Mouse (Mus musculus) hindbrain, embryonic 16.5 days (tissue): ENCODE data around the gene Zfp59. TPM values are rescaled to one million over a fixed set of nuclear protein-coding genes. Genes with fewer than 3 reads are reported as not detected.
"Not testable (repeated sequence)": the region's sequence is repeated elsewhere in the genome, so short reads cannot be mapped to it uniquely, and the experiment has no call there.

Source experiments
- ATAC-seq: fragments of 200-750 bp; cut with Nextera tagmentation; 2 replicates; pipeline ENCODE4 v1.8.0; 2017; ENCODE audit warnings: moderate TSS enrichment, moderate library complexity
- H3K27ac ChIP-seq: fragments of 300-500 bp; sonication (generic); 2 replicates; pipeline ENCODE4 v1.5.1; 2014; ENCODE audit warnings: low read depth, mild to moderate bottlenecking, control low read depth, low read length, moderate library complexity
- H3K27me3 ChIP-seq: fragments of 300-500 bp; sonication (generic); replicated peaks from 2 replicates; pipeline ENCODE4 v1.6.1; 2014; ENCODE audit warnings: low read length; ENCODE audit not compliant: control insufficient read depth, insufficient read depth
- H3K36me3 ChIP-seq: fragments of 300-500 bp; sonication (generic); 2 replicates; pipeline ENCODE4 v1.6.1; 2014; ENCODE audit warnings: mild to moderate bottlenecking, low read length, moderate library complexity, mixed read lengths; ENCODE audit not compliant: control insufficient read depth, insufficient read depth
- H3K4me1 ChIP-seq: fragments of 300-500 bp; sonication (generic); 2 replicates; pipeline ENCODE4 v1.6.1; 2014; ENCODE audit warnings: low read depth, low read length; ENCODE audit not compliant: control insufficient read depth, insufficient read depth
- H3K4me2 ChIP-seq: fragments of 300-500 bp; sonication (generic); 2 replicates; pipeline ENCODE4 v1.6.1; 2014; ENCODE audit warnings: mild to moderate bottlenecking, low read length, control low read depth, moderate library complexity
- H3K4me3 ChIP-seq: fragments of 300-500 bp; sonication (generic); 2 replicates; pipeline ENCODE4 v1.5.1; 2014; ENCODE audit warnings: mild to moderate bottlenecking, low read length, control low read depth, moderate library complexity
- H3K9ac ChIP-seq: fragments of 300-500 bp; sonication (generic); 2 replicates; pipeline ENCODE4 v1.6.1; 2014; ENCODE audit warnings: low read depth, mild to moderate bottlenecking, control low read depth, low read length, moderate library complexity
- H3K9me3 ChIP-seq: fragments of 300-500 bp; sonication (generic); 2 replicates; pipeline ENCODE4 v1.6.1; 2014; ENCODE audit warnings: mild to moderate bottlenecking, low read length, moderate library complexity; ENCODE audit not compliant: control insufficient read depth
- WGBS: fragments of 180-500 bp; shearing (Covaris S2); extraction: QIAGEN DNeasy Blood & Tissue Kit; methylation state at CpG from one replicate; pipeline ENCODE4 v1.1.7; 2014; 5-methylcytosine and 5-hydroxymethylcytosine counted together
- polyA plus RNA-seq: library from polyadenylated mRNA; unstranded; fragments of >200 nt; fragmentation: Nextera tagmentation; extraction: Ambion mirVana; gene quantifications from 2 replicates; pipeline ENCODE4 v1.2.1, GENCODE M21; 2015

Zfp59 gene
- polyA plus RNA-seq, 1 experiment from 2014 or later, result 9.6 TPM

GRCm38 (mm10) chr7:27859301-27860251, 21.2 kb downstream of the Zfp59 start:
- peak overlapping the region; percentile 66 for H3K9ac ChIP-seq
- H3K36me3 ChIP-seq, result 0 out of 2 replicates have a peak, but pooled peaks cover 2% of the 10 kb centered on the region
- peaks cover 8% of the 10 kb centered on the region for H3K4me1 ChIP-seq
- H3K4me3 ChIP-seq, result peak overlapping the region; percentile 54
- 31% methylated on average over 10 of the region's 10 CpGs for WGBS
- peak overlapping the region; percentile 79 for H3K4me2 ChIP-seq
- H3K9me3 ChIP-seq, result no peaks in the 10 kb centered on the region
- H3K27ac ChIP-seq, result no peak overlapping the region
- peak; percentile 57 for ATAC-seq
- no peaks in the 10 kb centered on the region for H3K27me3 ChIP-seq

DNA sequence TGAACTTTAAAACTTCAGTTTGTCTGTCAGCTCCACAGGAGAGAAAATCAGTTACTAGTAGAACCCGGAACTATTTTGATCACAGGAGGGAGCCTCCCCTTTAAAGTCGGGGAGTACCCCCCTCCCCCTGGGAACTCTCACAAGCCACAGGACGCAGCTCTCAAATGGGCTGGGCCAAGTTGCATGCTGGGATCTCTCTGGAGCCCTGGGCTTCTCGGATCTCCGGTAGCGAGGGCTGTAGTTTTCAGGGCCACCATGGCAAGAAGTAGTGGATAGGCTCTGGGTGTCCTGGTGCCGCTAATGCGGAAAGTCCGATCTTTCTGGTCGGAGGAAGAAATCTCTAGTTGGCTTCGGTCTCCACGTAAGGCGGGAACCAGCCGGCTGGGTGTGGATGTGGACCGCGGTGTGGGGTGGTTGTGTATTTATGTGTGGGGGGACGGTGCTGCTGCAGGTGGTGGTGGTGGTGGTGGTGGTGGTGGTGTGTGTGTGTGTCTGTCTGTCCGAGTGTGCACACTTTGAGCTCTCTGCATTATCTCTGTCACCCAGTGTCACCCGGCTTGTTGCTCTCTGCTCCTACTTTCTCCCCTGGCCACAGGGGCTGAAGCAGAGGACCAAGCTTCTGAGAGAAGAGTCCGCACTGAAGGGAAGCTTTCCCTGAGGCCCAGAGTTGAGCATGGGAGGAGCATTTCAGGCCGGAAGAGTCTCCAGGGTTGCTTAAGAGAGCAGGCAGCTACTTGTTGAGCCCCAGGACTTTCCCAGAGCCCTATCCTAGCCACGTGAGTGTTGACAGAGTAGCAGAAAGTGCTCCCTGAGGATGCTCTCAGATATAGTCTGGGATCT, 22.2 kb downstream of the Zfp59 start:
- H3K27me3 ChIP-seq, result no peaks in the 10 kb centered on the region
- under 1% methylated on average over 22 of the region's 22 CpGs for WGBS
- H3K9me3 ChIP-seq, result no peaks in the 10 kb centered on the region
- peak overlapping the region; percentile 79 for H3K4me2 ChIP-seq
- ATAC-seq, result peak; percentile 90
- H3K4me3 ChIP-seq, result peak overlapping the region; percentile 54
- H3K27ac ChIP-seq, result peak overlapping the region; percentile 47; the same call in 1 of the 2 replicates
- peak overlapping the region; percentile 66 for H3K9ac ChIP-seq
- H3K4me1 ChIP-seq, result peaks cover 8% of the 10 kb centered on the region
- 0 out of 2 replicates have a peak, but pooled peaks cover 2% of the 10 kb centered on the region for H3K36me3 ChIP-seq

DNA sequence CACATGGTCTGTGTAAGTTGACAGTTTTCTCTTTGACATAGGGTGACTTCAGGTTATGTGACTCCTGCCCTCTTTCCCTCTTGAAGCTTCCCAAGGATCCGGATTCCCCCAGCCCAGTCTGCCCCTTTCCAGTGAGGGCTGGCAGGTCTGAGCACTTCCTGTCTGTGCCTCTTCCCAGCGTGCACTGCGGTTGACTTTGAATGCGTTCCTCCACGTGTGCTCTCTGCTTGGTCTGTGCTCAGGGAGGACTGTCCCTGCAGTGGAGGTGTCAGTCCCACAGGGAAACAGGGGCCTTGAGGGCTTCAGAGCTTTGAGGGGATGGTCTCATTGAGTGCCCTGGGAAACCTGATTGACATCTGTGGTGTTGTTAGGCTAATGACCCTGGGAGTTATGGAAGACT, 24.2 kb downstream of the Zfp59 start:
- 81% methylated on average over 5 of the region's 5 CpGs for WGBS
- H3K27ac ChIP-seq, H3K4me3 ChIP-seq, H3K9me3 ChIP-seq, H3K27me3 ChIP-seq, ATAC-seq, H3K4me1 ChIP-seq, H3K36me3 ChIP-seq, H3K4me2 ChIP-seq, H3K9ac ChIP-seq: not testable (repeated sequence)

DNA sequence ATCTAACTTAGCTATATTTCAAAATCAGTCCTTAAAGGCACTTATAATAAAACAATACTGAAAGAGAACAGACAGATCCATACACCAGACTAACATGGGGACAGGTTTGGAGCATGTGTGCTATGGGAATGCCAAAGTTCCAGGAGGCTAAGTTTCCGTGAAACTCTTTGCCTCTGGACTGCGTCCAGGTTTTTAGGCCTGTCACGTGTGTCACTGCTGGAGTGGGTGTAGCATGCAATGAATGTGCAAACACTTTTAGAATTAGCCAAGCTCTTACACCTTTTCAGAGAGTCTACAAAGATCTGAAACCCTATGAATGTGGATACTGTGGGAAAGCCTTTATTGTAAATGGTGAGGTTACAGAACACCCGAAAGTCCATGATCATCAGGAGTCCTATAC, 43.3 kb downstream of the Zfp59 start:
- 97% methylated on average over 4 of the region's 4 CpGs for WGBS
- Histone ChIP-seq H3K27ac (no peak overlapping the region), H3K4me1 (no peaks in the 10 kb centered on the region), H3K9ac (no peak overlapping the region), H3K9me3 (no peaks in the 10 kb centered on the region), H3K36me3 (peaks cover 14% of the 10 kb centered on the region), H3K27me3 (no peaks in the 10 kb centered on the region), H3K4me2 (no peak overlapping the region), H3K4me3 (no peak overlapping the region)
- no peak for ATAC-seq

- no peak overlapping the region for H3K27ac ChIP-seq
- H3K4me1 ChIP-seq, result no peaks in the 10 kb centered on the region
- H3K9ac ChIP-seq, result no peak overlapping the region
- H3K4me3 ChIP-seq, result no peak overlapping the region
- no peaks in the 10 kb centered on the region for H3K27me3 ChIP-seq
- peaks cover 7% of the 10 kb centered on the region; the same call in 1 of the 2 replicates for H3K9me3 ChIP-seq
- peaks cover 2% of the 10 kb centered on the region; the same call in 1 of the 2 replicates for H3K36me3 ChIP-seq
- WGBS, result 93% methylated on average over 4 of the region's 4 CpGs
- ATAC-seq, result no peak
- H3K4me2 ChIP-seq, result no peak overlapping the region
Observed at GRCm38 (mm10) chr7:27900601-27901000, 62.2 kb downstream of the Zfp59 start.

- Histone ChIP-seq H3K4me3 (no peak overlapping the region), H3K27ac (no peak overlapping the region), H3K4me2 (no peak overlapping the region), H3K9me3 (peaks cover 12% of the 10 kb centered on the region; the same call in 1 of the 2 replicates), H3K9ac (no peak overlapping the region), H3K27me3 (no peaks in the 10 kb centered on the region), H3K36me3 (peaks cover 19% of the 10 kb centered on the region), H3K4me1 (no peaks in the 10 kb centered on the region)
- ATAC-seq, result no peak
- whole genome bisulfite sequencing, result 81% methylated on average over 11 of the region's 11 CpGs
Observed at GRCm38 (mm10) chr7:27905061-27905848, 66.8 kb downstream of the Zfp59 start.

Other genes with a start within 250 kb of the Zfp59 start
- 63.0 and 72.9 TPM in 2 replicates for gene Akt2, start 247.1 kb upstream of the Zfp59 start, polyA plus RNA-seq
- gene Ttc9b, start 184.7 kb upstream of the Zfp59 start, polyA plus RNA-seq, result 86.2 and 99.1 TPM in 2 replicates
- gene Map3k10, start 164.0 kb upstream of the Zfp59 start, polyA plus RNA-seq, result 17.5 and 18.7 TPM in 2 replicates
- 12.0 and 13.6 TPM in 2 replicates for gene Zfp607b, start 149.3 kb upstream of the Zfp59 start, polyA plus RNA-seq
- gene Zfp60, start 107.2 kb upstream of the Zfp59 start, polyA plus RNA-seq, result 84.1 and 94.2 TPM in 2 replicates
- 1.6 and 1.7 TPM in 2 replicates for gene Zfp626, start 31.4 kb upstream of the Zfp59 start, polyA plus RNA-seq
- gene Zfp607a, start 18.9 kb downstream of the Zfp59 start, polyA plus RNA-seq, result 0.88 and 1.4 TPM in 2 replicates
- gene Zfp974, start 90.9 kb downstream of the Zfp59 start, polyA plus RNA-seq, result 12.2 and 14.8 TPM in 2 replicates
- gene Zfp780b, start 140.6 kb downstream of the Zfp59 start, polyA plus RNA-seq, result 27.0 and 28.9 TPM in 2 replicates
- 6.2 and 6.4 TPM in 2 replicates for gene Zfp850, start 175.5 kb downstream of the Zfp59 start, polyA plus RNA-seq
- 275 and 283 TPM in 2 replicates for gene Psmc4, start 211.5 kb downstream of the Zfp59 start, polyA plus RNA-seq
- gene Fcgbp, start 232.6 kb downstream of the Zfp59 start, polyA plus RNA-seq, result 0.71 and 1.0 TPM in 2 replicates